Mouse (Mus musculus) heart, postnatal 10 days (tissue): Measurements from ENCODE around the gene Slc17a6. TPM values are rescaled to one million over a fixed set of nuclear protein-coding genes. Genes with fewer than 3 reads are reported as not detected.

Experiments used
- DNase-seq, 2 experiments: peaks; one replicate each; pipeline ENCODE4 v3.0.0; 2021
- intact Hi-C: fragments of 180-260 bp; cut with DNase I; formaldehyde crosslinking; loops from one replicate; pipeline ENCODE4 v1.15.1; 2025
- total RNA-seq, 2 experiments: library from RNA; stranded (reverse); gene quantifications; 2 replicates each; pipeline ENCODE4 v1.2.3; 2021

The Slc17a6 gene
- not detected for total RNA-seq

DNA sequence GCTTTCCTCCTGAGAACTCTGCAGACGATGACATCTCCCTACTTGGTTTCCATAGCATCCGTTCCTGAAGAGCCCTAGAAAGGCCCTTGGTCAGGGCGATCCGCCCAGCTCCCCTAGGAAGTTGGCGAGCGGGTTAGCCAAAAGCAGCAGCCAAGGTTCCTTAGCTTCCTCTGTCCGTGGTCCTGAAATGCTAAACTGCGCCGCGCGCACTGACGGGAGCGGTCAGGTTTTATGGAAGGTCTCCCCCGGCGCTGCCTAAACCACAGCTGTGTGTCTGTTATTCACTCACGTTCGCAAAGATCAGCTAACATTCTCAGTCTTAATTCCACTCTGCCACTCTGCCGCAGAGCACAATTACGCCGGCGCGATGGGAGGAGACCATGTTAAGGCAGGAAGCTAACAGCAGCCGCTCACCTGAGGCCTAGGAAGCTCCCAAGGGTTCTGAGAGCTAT is at the start of gene Slc17a6:
Gene Slc17a6 (plus strand): TSS at position 313 of the 452 bp plus-strand sequence.
- peak; percentile 68 to 81 for DNase-seq
- intact Hi-C loops = loop anchor here (5.0 kb wide), 1 partner anchor 196 kb away; no protein-coding TSS in a partner anchor

DNA sequence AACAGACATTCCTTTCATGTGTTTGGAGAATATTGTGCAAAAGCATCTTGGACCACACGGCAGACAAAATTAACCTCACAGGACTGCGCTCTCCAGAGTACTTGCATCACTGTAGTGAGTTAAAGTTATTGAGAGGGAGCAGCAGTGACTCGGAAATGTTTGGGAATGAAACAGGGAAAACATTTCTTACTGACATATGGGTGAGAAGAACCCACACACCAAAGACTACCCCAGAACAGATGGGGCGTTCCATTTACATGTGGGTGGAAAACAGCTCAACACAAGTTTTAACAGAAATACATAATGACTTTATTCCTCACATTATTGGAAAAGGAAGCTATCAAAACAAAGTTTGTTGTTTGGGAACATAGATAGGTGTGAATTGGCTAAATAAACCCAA is 21.8 kb upstream of the Slc17a6 start:
- no peak for DNase-seq
- intact Hi-C loops = no loop called here

DNA sequence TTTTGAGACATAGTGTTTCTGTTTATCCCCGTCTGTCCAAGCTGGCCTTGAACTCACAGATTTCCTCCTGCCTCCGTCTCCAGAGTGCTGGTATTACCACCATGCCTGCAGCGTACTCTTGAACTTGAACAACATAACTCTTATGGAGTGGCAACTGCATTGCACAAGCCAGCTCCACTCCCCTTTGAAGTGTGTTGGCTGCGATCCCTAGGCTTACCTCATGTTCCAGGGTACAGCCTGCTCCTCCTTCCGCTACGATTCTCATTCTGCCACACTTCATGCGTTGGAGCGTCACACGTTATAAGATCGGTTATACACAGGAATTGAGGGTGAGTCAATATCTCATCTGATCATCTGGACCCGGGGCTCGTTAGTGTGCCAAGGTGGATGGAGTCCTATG is 18.1 kb upstream of the Slc17a6 start:
- DNase-seq = no peak
- intact Hi-C loops = no loop called here

DNA sequence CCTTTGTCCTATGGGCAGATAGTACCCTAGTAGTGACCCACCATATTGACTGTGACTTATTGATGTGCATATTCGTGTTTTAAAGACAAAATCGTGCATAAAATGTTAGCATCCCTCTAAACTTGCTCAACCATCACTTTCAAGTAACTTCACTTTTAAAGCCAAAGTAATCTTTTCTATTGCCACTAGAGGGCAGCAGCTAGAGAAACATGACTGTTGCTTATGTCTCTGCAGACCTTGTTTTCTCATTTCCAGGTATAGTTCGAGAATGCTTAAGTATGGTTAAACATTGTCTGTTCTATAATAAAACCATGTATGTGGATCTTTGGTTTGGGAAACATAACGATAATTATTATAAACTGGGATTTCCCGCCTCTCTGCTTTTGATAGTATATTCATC is 7.4 kb upstream of the Slc17a6 start:
- peak in 1 of 2 experiments; percentile 10 for DNase-seq
- intact Hi-C loops = no loop called here

DNA sequence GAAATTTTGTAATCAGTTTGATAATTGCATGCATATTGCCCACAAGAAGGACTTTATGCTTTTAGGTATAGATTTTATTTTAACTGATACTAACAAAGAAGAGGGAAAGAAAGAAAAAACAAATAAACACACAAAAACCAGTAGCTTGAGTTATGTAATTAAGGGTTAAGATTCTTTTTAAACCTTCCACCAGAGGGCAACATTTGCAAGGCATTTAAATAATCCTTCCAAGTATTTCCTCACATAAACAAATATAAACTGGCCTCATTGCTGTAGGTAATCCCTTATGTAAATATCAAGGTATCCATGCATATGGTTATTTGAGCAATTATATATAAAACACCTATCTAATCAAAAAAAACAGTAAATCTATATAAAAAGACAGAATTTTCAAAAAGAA is 3.9 kb upstream of the Slc17a6 start:
- DNase-seq = peak in 1 of 2 experiments; percentile 6

DNA sequence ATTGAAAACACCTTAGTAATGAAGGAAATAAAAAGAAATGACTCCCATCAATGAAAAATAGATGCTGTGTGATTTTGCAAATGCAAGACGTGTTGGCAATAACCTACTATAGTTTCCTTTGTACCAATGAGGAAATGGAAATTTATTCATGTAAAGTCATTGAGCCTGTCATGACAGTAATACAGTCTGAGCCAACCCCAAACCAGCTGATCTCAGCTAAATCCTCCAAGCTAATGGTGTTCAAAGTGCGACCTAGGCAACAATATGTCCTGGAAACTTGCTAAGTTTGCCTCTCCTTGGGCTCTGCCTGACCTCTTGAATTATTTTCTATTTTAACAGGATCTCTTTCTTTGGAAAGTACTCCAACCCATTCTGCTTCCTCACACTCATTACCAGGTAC is 3.4 kb upstream of the Slc17a6 start:
- intact Hi-C loops = loop anchor here (1.0 kb wide), 1 partner anchor 354 kb away; no protein-coding TSS in a partner anchor
- DNase-seq = no peak

More for the DNA sequence above, 3.9 kb upstream of the Slc17a6 start:
- intact Hi-C loops = loop anchor here (1.0 kb wide), 1 partner anchor 354 kb away; no protein-coding TSS in a partner anchor

DNA sequence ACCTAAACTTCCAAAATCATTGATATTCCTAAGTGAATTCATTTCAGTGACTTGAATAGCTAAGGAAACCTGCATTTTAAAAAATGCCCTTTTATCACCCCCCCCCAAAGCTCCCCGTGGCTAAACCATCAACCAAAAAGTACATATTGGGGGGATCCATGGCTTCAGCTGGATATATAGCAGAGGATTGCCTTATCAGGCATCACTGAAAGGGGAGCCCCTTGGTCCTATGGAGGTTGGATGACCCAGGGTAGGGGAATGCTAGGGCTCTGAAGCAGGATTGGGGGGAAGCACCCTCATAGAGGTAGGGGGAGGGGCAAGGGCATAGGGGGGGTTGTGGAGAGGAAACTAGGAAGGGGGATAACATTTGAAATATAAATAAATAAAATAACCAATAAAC is 1.8 kb upstream of the Slc17a6 start:
- no peak for DNase-seq
- intact Hi-C loops = loop anchor here (5.0 kb wide), 1 partner anchor 197 kb away; no protein-coding TSS in a partner anchor

DNA sequence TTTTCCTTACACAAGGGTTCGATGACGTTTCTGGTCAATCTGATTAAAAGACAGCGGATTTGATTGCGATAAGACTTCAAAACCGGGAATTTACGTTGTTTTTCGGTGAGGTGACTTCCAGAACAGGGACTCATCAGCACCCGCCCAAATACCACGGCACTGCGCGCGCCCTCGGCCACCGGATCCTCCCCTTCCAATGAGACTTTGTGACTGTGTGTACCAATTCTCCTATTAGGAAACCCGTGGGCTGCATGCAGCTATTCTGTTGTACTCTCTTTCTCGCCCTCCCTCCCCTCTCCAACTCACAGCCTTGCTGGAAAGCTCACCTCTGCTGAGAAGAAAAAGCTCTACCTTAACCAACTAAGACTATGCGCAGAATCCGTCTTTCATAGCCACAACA is 390 bp downstream of the Slc17a6 start:
- intact Hi-C loops = loop anchor here (5.0 kb wide), 1 partner anchor 195 kb away; no protein-coding TSS in a partner anchor
- DNase-seq = no peak

DNA sequence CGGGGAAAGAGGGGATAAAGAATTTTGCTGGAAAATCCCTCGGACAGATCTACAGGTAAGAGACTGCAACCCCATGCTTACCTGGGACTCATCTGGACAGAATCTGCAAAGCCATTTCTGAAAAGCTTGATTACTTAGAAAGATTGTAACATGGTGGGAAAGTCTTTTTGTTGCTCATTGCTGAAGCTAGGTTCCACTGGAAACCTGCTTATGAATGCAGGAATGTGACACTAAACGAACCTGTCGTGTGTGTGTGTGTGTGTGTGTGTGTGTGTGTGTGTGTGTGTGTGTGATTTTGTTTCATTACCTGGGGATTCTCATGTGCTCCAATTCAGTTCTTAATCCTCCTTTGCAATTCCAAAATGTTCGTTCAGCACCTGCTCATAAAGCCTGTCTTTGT is 860 bp downstream of the Slc17a6 start:
- DNase-seq = no peak
- intact Hi-C loops = loop anchor here (5.0 kb wide), 1 partner anchor 195 kb away; no protein-coding TSS in a partner anchor

DNA sequence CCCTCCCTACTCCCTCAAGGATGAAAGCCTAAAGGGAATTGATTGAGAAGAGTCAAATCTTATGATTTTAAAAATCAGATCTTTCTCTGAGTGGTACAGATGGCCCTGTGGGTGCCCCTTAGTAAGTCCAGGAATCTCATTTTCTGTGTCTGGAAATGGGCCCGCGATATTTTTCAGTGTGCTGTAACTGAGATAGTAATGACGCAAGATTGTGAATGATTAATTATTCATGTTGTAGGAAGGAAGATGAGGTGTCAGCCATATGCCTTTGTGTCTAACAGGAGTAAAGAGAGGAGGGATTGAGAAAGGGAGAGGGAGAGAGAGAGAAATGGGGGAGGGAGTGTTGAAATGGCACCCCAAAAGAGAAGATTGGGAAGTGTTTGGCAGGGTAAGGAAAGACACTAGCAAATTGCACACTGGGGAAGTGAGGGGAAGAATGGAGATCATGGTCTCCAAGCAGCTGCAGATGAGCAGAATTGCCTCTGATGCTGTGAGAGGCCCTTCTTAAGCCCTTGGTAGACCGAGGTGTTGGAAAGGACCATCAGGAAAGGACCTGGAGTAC is 2.6 kb downstream of the Slc17a6 start:
- intact Hi-C loops = loop anchor here (5.0 kb wide), 1 partner anchor 193 kb away; no protein-coding TSS in a partner anchor
- DNase-seq = no peak

DNA sequence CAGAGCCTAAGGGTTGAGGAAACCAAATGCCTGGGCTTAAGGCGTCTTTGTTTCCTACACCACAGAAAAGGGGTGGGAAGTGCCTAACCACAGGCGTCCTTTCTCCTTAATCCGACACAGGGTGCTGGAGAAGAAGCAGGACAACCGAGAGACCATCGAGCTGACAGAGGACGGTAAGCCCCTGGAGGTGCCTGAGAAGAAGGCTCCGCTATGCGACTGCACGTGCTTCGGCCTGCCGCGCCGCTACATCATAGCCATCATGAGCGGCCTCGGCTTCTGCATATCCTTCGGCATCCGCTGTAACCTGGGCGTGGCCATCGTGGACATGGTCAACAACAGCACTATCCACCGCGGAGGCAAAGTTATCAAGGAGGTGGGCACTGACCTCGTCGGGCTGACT is 3.4 kb downstream of the Slc17a6 start:
- no peak for DNase-seq
- intact Hi-C loops = no loop called here

DNA sequence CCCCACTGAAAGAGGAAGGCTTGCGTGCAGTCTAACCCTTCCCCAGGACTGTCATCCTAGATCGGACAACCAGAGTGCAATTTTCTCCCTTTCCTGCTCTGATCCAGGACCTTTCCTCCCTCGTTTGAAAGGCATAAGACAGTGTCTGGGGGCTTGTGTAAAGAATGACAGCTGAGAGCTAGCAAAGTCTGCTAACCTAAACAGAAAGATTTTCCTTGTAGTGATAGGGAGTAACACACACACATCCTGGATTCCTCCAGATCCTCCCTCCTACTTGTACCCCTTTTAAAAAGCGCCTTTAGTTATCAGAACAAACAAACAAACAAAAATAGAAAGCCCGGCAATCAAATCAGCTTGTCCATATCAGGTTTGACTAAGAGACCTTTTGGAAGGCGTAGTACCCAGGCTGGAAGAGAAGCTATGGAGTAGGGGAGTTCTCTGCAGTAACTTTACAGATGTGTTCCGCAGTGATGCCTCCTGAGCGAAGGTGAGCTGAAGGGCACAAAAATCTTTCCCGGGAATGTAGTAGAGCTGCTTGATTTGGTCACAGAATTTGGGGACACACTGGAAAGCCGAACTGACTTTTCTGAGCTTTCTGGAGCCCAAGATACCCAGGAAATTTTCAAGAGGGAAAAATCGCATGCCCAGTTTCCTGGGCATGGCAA is 3.9 kb downstream of the Slc17a6 start:
- no peak for DNase-seq
- intact Hi-C loops = no loop called here

DNA sequence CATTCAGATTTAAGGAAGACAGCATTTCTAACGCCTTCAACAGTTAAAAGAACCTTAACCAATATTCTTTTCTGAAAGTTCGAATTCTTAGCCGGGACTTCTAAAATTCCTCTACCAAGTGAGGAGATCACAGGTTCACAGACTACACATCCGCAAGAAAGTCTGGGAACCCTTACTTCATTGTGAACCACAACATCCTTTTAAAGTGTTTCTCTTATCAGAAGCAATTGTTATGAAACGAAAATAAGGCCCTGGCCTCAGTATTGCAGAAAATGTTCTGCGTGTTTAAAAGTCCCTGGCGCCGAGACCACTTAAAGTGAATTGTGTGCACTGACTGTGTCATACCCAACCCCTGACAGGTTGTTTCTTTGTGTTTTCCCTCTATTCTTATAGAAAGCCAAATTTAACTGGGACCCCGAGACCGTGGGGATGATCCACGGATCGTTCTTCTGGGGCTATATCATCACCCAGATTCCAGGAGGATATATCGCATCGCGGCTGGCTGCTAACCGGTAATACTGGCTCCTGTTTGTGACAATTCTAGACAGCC is 4.7 kb downstream of the Slc17a6 start:
- no peak for DNase-seq
- intact Hi-C loops = no loop called here

DNA sequence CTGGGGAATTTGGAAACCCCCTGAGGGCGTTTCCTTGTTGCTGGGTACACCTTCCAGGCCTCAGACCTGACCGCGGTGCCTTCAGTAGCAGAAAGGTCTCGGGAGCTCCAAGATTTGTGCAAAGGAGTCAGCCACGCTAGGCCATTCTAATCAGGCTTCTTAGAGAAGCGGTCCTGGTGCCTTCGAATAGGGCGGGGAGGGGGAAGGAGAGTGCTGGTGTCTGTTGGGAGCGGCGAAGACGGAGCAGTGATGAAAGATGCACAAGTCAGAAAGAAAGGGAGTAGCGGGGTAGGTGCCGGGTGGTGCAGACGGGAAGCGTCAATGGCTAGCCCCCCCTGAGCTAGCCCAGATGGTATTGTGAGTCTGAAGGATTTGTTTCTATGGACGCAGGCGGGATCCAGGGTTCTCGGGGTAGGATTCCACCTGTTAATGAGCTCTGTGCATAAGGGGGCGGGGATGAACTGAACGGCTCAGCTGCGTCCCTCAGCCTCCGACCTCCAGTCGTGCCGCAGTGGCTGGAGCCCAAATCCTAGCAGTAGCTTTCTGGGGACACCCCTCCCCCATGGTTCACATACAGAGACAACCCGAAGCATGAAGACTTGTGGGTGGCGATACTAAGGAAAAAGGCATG is 5.3 kb downstream of the Slc17a6 start:
- DNase-seq = no peak
- intact Hi-C loops = no loop called here

DNA sequence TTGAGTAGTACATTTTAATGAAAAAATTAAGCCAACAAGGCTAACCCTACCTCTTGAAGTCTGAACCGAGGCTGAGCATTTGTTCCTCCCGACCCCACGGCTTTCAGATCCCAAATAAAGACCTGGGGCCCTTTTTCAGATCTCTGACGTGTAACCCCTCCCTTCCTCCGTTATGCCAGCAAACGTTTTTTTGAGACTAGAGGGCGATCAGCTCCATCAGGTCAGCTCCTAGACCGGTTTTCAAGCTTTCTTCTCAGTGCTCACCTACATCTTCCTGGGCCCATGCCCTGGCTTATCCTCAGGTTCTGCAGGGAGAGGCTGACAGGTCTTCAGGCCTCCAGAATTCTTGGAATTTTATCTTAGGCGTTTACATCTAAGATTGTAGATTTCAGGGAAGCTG is 5.9 kb downstream of the Slc17a6 start:
- intact Hi-C loops = no loop called here
- DNase-seq = no peak

DNA sequence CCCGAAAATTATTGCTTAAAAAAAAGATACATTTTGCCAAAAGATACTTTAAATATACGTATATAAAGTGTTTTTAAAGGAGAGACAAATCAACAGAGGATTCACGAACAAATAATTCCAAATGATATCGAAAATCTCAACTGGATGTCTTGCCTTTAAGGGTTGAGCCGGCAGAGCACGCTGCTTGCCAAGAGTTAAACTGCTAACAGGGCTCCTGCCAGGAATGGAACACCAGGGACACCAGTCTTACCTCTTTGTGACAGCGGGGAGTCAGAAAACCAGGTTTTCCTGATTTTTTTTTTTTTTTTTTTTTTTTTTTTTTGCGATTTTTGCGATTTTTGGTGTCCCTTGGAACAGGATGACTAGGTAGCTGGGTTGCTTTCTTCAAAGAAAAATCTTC is 6.5 kb downstream of the Slc17a6 start:
- DNase-seq = no peak
- intact Hi-C loops = no loop called here

DNA sequence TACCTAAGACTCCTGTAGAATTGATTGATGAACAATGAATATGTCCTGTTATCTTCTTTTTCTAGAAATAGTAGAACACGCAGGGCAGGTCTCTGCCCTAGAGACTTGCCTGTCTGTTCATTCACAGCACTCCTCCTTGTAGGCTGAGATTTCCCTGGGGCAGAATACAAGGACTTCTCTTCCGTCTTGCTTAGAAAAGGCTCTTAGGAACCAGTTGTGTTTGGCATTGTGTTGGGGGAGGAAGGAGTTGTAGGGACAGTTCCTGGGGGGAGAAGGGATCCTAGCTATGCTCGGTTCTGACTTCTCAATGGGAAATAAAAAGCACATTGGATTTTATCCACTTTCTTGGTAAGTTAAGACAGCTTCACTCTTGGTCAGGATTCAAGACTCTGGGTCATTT is 7.4 kb downstream of the Slc17a6 start:
- no peak for DNase-seq
- intact Hi-C loops = no loop called here

DNA sequence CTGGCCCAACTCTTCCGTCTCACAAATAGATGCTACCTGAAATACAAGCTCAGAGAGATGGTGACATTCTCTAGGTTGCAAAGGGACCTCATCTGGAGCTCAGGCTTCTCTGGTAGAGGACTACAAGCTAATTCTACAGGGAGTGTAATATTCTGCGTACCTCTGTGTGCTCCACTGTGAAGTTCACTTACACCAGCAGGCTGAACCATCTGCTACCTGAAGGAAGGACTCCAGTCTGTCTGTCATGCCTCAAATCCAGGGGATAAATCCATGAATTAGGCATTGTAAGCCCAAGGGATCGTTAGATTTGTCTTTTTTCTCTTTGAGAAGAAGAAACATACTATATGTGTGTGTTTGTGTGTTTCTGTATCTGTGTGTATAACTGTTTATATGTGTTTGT is 9.4 kb downstream of the Slc17a6 start:
- DNase-seq = no peak
- intact Hi-C loops = no loop called here

DNA sequence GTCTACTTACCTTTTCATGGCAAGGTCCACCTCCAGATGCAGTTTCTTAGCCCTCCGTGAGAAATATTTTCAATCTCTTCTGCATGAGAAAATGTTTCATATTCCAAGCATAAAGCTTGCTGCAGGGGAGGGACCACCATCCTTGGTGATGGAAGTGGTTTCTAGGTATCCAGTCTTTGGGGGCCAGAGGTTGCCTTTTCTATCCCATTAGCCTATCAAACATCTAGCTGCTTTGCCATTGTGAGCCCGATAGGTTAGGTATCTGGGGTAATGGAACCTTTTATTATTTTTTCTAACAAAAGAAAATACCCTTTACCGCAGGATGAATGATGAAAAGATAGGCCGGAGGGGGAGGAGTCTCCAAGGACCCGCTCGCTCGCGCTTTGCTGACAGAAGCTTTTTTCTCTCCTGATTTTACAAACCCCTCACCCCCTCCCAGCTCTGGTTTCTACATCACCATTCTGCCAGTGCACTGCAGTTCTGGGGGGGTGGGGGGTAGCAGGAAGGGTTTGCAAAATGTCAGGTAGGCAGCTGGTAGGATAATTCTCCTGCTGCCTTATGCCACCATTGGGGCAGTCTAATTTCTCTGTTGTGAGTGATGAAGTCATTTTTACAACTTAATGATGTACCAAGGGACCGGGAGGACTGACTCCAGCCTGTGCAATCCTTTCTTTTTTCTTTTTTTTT is 10.9 kb downstream of the Slc17a6 start:
- no peak for DNase-seq
- intact Hi-C loops = no loop called here

DNA sequence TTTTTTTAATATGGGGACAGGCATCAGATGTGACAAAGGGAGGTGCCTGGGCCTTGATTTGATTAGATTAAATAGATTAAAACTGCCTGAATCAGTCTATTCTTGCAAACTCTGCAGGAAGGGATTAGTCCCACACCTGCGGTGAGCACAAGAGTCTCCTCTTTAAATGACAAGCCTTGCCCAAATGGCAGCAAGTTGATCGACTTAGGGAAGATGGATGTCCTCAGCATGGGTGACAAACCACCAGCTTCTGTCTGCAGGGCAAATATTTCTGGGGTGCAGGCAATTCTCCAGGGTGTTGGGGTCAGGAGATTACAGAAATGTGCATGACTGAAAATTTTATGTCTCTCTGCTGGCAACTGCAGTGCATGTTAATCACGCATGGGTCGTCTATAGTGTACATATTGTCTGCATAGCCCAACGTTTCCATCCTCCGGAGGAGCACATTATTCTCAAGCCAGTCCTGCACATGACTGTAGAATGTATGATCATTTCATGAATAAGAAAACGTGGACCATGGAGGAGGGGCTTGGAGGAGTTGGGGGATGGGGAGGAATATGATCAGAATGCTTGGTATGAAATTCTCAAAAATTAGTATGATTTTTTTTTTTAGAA is 11.5 kb downstream of the Slc17a6 start:
- DNase-seq = no peak
- intact Hi-C loops = no loop called here
